In the genomic region with DNA sequence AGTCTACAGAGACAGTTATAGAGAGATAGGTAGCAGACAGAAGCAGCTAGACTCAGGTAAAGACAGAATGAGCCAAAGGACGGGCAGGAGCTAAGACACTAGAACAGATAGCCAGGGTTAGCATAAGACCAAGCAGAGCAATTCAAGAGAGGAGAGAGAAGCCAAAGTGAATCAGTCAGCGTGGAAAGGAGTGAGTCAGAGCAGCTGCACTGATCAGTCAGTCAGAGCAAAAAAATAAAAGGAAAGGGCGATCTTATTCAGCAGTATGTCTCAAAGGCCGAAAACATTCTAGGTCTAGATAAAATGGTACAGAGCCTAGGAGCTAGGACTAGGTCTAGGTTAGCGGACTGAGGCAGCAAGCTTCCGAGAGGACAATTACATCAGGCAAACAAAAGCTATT, we compare ENCODE assay signal across 28 mouse cellular contexts.
A peak's percentile ranks its signal among the peaks of the same experiment; 100 is the strongest.
DNase-seq lines count a peak whose midpoint lies in the region; ATAC-seq and TF ChIP-seq lines count a peak whose summit lies in the region.
"Had no signal": no experiment of that assay in that cellular context is flagged by ENCODE, and none has a peak within 500 bp of the region (broad histone marks: within the 10 kb centered on the region; RNA-seq: fewer than 3 reads in every experiment).

No protein-coding gene starts in this region.

- no peak for TF ChIP-seq CTCF in C2C12 (IDR thresholded peaks at IDR 0.05; ENCODE audit: control insufficient read depth, insufficient read depth, insufficient read length)
- no peak for TF ChIP-seq CTCF in embryonic fibroblast, embryonic 13.5 days (IDR thresholded peaks at IDR 0.05; ENCODE audit: borderline replicate concordance, insufficient read depth, low read length)

- 0 out of 2 replicates have a peak overlapping the region, but pooled peaks have one; percentile 45 for H3K27ac ChIP-seq in heart, embryonic 13.5 days (replicated peaks)
- H3K27ac ChIP-seq in liver, embryonic 13.5 days: peak overlapping the region; percentile 24; the same call in 1 of the 2 replicates
- no peak overlapping the region for H3K27ac ChIP-seq in liver, embryonic 12.5 days
- H3K27ac ChIP-seq in embryonic fibroblast, embryonic 13.5 days (ENCODE audit: insufficient read depth, low read length): 0 out of 2 replicates have a peak overlapping the region, but pooled peaks have one; percentile 26
- H3K27ac ChIP-seq: embryonic facial prominence, embryonic 12.5 days; embryonic facial prominence, embryonic 15.5 days; forebrain, embryonic 12.5 days; hindbrain, embryonic 14.5 days; hindbrain, postnatal 0 days had no signal

- no peak overlapping the region for H3K9ac ChIP-seq in heart, embryonic 13.5 days
- H3K9ac ChIP-seq in liver, embryonic 13.5 days: no peak overlapping the region
- H3K9ac ChIP-seq in liver, embryonic 12.5 days: no peak overlapping the region
- H3K9ac ChIP-seq: embryonic facial prominence, embryonic 12.5 days; embryonic facial prominence, embryonic 15.5 days; forebrain, embryonic 12.5 days; heart, embryonic 12.5 days; hindbrain, embryonic 14.5 days had no signal

- H3K79me3 ChIP-seq in C2C12 (ENCODE audit: low read depth): peaks cover 17% of the 10 kb centered on the region

- DNase-seq in heart, adult 9 months (ENCODE audit: low spot score in 2 of 2): no peak
- DNase-seq in liver, embryonic 13.5 days: no peak
- no peak for DNase-seq in T-cell, adult 2 months (ENCODE audit: low spot score)
- DNase-seq in gastrocnemius, postnatal 14 days: no peak
- DNase-seq: adrenal gland, postnatal 10 days; adrenal gland, postnatal 36 days; cerebellum, adult 11 months; cerebellum, adult 2 months; cerebellum, adult 9-11 months; cerebellum, postnatal 25 days; gastrocnemius, postnatal 10 days; heart, postnatal 14 days; kidney, adult 18-20 months had no signal

- TF ChIP-seq POLR2A in embryonic fibroblast, embryonic 13.5 days (IDR thresholded peaks at IDR 0.05; ENCODE audit: low read depth, low read length): no peak

- H3ac ChIP-seq in C2C12 (ENCODE audit: control insufficient read depth, insufficient read length, low read depth): no peak overlapping the region

- WGBS in heart, embryonic 13.5 days: 77% methylated on average over 6 of the region's 6 CpGs
- 83% methylated on average over 6 of the region's 6 CpGs for WGBS in liver, embryonic 13.5 days (ENCODE audit: insufficient replicate concordance)
- 78% methylated on average over 6 of the region's 6 CpGs for WGBS in liver, embryonic 12.5 days (ENCODE audit: insufficient replicate concordance)

- peaks cover 71% of the 10 kb centered on the region for H3K79me2 ChIP-seq in C2C12 (ENCODE audit: control insufficient read depth, insufficient read depth)

- H3K9me3 ChIP-seq in heart, embryonic 13.5 days: no peaks in the 10 kb centered on the region
- no peaks in the 10 kb centered on the region for H3K9me3 ChIP-seq in liver, embryonic 13.5 days (replicated peaks)
- no peaks in the 10 kb centered on the region for H3K9me3 ChIP-seq in liver, embryonic 12.5 days (replicated peaks)
- H3K9me3 ChIP-seq: embryonic facial prominence, embryonic 12.5 days; embryonic facial prominence, embryonic 15.5 days; forebrain, embryonic 12.5 days; heart, embryonic 12.5 days had no signal

- H3K36me3 ChIP-seq in heart, embryonic 13.5 days: peaks cover 61% of the 10 kb centered on the region
- peaks cover 53% of the 10 kb centered on the region for H3K36me3 ChIP-seq in liver, embryonic 13.5 days
- peaks cover 70% of the 10 kb centered on the region for H3K36me3 ChIP-seq in liver, embryonic 12.5 days
- H3K36me3 ChIP-seq in C2C12 (ENCODE audit: control insufficient read depth, insufficient read depth): peaks cover 21% of the 10 kb centered on the region

- no peak overlapping the region for H3K4me2 ChIP-seq in heart, embryonic 13.5 days
- no peak overlapping the region for H3K4me2 ChIP-seq in liver, embryonic 13.5 days
- no peak overlapping the region for H3K4me2 ChIP-seq in liver, embryonic 12.5 days
- H3K4me2 ChIP-seq: embryonic facial prominence, embryonic 12.5 days; embryonic facial prominence, embryonic 15.5 days; forebrain, embryonic 12.5 days; heart, embryonic 12.5 days; hindbrain, embryonic 14.5 days had no signal

- intact Hi-C loops in gastrocnemius, postnatal 14 days (cut with DNase I; ENCODE audit: low total_unique reads): no loop called here

- H3K4me1 ChIP-seq in heart, embryonic 13.5 days: peaks cover 6% of the 10 kb centered on the region
- no peaks in the 10 kb centered on the region for H3K4me1 ChIP-seq in liver, embryonic 13.5 days (replicated peaks)
- H3K4me1 ChIP-seq in liver, embryonic 12.5 days: no peaks in the 10 kb centered on the region
- peaks cover 7% of the 10 kb centered on the region for H3K4me1 ChIP-seq in embryonic fibroblast, embryonic 13.5 days (ENCODE audit: control insufficient read depth, insufficient read depth, low read length)
- H3K4me1 ChIP-seq: embryonic facial prominence, embryonic 12.5 days; embryonic facial prominence, embryonic 15.5 days; forebrain, embryonic 12.5 days had no signal

- ATAC-seq in heart, embryonic 13.5 days (ENCODE audit: extremely low read depth, insufficient number of reproducible peaks, low FRiP score, low TSS enrichment): no peak
- no peak for ATAC-seq in liver, embryonic 13.5 days (ENCODE audit: low read depth)
- no peak for ATAC-seq in liver, embryonic 12.5 days
- ATAC-seq: forebrain, embryonic 16.5 days; hindbrain, postnatal 0 days; inflammation-experienced regulatory T-cells, adult 6 months; intestine, embryonic 16.5 days; Patski had no signal

- H3K4me3 ChIP-seq in heart, embryonic 13.5 days: no peak overlapping the region
- H3K4me3 ChIP-seq in liver, embryonic 13.5 days (replicated peaks): no peak overlapping the region
- no peak overlapping the region for H3K4me3 ChIP-seq in liver, embryonic 12.5 days
- H3K4me3 ChIP-seq in C2C12 (ENCODE audit: insufficient read depth, poor library complexity, severe bottlenecking): no peak overlapping the region
- H3K4me3 ChIP-seq in embryonic fibroblast, embryonic 13.5 days (ENCODE audit: insufficient read depth, low read length): no peak overlapping the region
- H3K4me3 ChIP-seq: embryonic facial prominence, embryonic 12.5 days; embryonic facial prominence, embryonic 15.5 days; erythroblast, embryonic 14.5 days; forebrain, embryonic 12.5 days; heart, embryonic 12.5 days had no signal

- H3K27me3 ChIP-seq in heart, embryonic 13.5 days (replicated peaks): no peaks in the 10 kb centered on the region
- H3K27me3 ChIP-seq in liver, embryonic 13.5 days: no peaks in the 10 kb centered on the region
- H3K27me3 ChIP-seq in liver, embryonic 12.5 days (replicated peaks): no peaks in the 10 kb centered on the region
- no peaks in the 10 kb centered on the region for H3K27me3 ChIP-seq in C2C12 (ENCODE audit: control insufficient read depth, insufficient read depth, insufficient read length)
- H3K27me3 ChIP-seq: embryonic facial prominence, embryonic 12.5 days; embryonic facial prominence, embryonic 15.5 days; forebrain, embryonic 12.5 days; heart, embryonic 12.5 days; Patski had no signal

TF ChIP-seq in C2C12, 6 proteins besides CTCF, POLR2A, EP300 and RAD21:
- no peak for TF ChIP-seq USF1 (IDR thresholded peaks at IDR 0.05; ENCODE audit: low read depth)
- TF ChIP-seq CEBPB (IDR thresholded peaks at IDR 0.05; ENCODE audit: low read depth): no peak
- peak; percentile 65 for TF ChIP-seq FOSL1 (IDR thresholded peaks at IDR 0.05; ENCODE audit: insufficient read depth, low read length, poor library complexity, severe bottlenecking)
- peak; percentile 98 for TF ChIP-seq MYOD1 (IDR thresholded peaks at IDR 0.05; ENCODE audit: control insufficient read depth, insufficient read length, low read depth)
